Mouse (Mus musculus): ENCODE measurements around the gene Pde4d. TPM values are rescaled to one million over a fixed set of nuclear protein-coding genes. Genes with fewer than 3 reads are reported as not detected.

Pde4d gene
- polyA plus RNA-seq, 1 experiment from 2014 or later = 14.8 TPM

DNA sequence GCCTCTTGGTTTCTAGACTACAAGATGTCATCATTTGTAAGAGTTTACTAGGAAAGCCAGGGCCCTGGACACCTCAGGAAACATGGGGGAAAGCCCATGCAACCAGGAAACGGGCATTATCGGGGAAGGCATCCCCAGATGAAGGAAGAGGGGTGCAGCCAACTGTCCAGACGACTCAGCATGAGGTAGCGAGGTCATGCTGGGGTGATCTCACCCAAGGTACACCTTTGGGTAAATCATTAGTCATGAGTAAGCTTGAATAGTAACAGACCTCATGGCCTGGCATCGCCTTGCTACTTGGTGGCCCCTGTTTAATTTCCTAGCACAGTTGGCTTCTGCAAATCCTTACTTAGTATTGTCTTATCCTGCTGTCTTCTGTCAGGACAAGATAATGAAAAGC, 1105.8 kb downstream of the Pde4d start:
- no peaks in the 10 kb centered on the region for H3K36me3 ChIP-seq (ENCODE audit: control insufficient read depth, insufficient read depth, low read length)
- no peak for ATAC-seq (ENCODE audit: low FRiP score, low TSS enrichment)
- no peaks in the 10 kb centered on the region for H3K27me3 ChIP-seq (ENCODE audit: control insufficient read depth, insufficient read depth, low read length)
- H3K9ac ChIP-seq (ENCODE audit: low read depth, low read length) = no peak overlapping the region
- H3K4me2 ChIP-seq (replicated peaks; ENCODE audit: low read depth, low read length) = no peak overlapping the region
- no peak overlapping the region for H3K27ac ChIP-seq (ENCODE audit: low read depth, low read length)
- 69% methylated on average over 5 of the region's 5 CpGs for whole genome bisulfite sequencing
- H3K4me1 ChIP-seq (ENCODE audit: control insufficient read depth, insufficient read depth, low read length) = no peaks in the 10 kb centered on the region
- no peak overlapping the region for H3K4me3 ChIP-seq (ENCODE audit: low read length)
- H3K9me3 ChIP-seq (ENCODE audit: control insufficient read depth, low read length) = no peaks in the 10 kb centered on the region

DNA sequence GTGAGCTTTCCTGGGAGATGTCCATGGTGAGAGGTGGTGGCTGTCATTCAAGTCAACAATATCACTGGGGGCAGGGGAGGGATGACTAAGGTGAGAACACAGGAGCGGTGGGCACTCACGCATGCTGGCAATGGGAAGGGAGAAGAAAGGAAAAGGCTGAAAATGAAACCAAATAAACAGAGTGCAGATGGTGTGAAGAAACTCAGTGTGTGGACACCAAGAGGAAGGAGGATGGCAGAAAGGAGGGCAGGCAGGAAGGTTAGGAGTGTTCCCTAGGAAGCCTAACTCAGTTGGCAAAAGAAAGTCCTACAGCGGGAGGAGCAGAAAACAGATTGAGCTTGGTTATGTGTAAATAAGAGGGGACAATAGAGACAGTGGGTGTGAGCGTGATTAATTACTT, 1107.1 kb downstream of the Pde4d start:
- H3K36me3 ChIP-seq (ENCODE audit: control insufficient read depth, insufficient read depth, low read length) = no peaks in the 10 kb centered on the region
- no peak overlapping the region for H3K27ac ChIP-seq (ENCODE audit: low read depth, low read length)
- no peaks in the 10 kb centered on the region for H3K4me1 ChIP-seq (ENCODE audit: control insufficient read depth, insufficient read depth, low read length)
- WGBS = 81% methylated on average over 4 of the region's 4 CpGs
- H3K4me3 ChIP-seq (ENCODE audit: low read length) = no peak overlapping the region
- no peaks in the 10 kb centered on the region for H3K27me3 ChIP-seq (ENCODE audit: control insufficient read depth, insufficient read depth, low read length)
- H3K9ac ChIP-seq (ENCODE audit: low read depth, low read length) = no peak overlapping the region
- no peaks in the 10 kb centered on the region for H3K9me3 ChIP-seq (ENCODE audit: control insufficient read depth, low read length)
- no peak overlapping the region for H3K4me2 ChIP-seq (replicated peaks; ENCODE audit: low read depth, low read length)
- no peak for ATAC-seq (ENCODE audit: low FRiP score, low TSS enrichment)

DNA sequence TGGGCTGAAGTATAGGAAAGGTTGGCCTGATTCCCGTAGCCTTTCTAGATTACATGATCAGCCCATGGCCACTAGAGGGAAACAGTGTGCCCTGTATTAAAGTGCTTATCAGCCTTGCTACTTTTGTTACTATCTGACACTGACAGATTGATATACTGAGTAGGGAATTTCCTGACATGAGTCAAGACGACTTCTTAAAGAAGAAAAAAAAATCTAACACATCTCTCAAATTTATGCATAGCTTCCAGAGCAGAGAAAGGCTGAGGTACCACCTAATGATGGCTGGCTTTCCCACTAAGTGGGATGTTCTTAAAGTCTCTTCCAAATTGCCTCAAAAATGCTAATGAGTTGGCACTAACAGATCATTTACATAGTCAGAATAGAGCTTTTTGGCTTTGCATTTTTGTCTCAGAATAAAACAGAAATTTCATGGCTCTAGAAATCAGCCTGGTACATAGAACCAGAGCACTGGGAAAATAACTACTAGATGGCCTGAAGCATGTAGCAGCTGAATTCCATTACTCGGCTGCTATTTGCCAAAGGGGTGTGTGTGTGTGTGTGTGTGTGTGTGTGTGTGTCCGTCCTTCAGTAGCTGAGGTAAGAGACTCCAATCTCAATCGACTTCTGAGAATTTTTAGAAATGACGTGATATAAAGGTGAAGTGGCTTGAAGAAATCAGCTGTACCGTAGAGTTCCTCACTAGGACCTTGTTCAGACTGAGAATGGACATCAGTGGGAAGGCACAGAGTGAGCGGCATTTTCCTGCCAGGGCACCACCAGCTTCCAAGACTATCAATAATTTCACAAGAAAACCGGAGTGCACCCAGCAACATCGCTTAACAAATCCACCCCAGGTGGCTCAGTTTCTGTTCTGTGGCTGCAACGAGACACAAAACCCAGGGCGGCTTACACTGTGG, 1108.9 kb downstream of the Pde4d start:
- peak; percentile 35; the same call in 1 of the 2 replicates for ATAC-seq (ENCODE audit: low FRiP score, low TSS enrichment)
- Histone ChIP-seq H3K9ac (ENCODE audit: low read depth, low read length) (no peak overlapping the region), H3K4me3 (ENCODE audit: low read length) (no peak overlapping the region), H3K27me3 (ENCODE audit: control insufficient read depth, insufficient read depth, low read length) (no peaks in the 10 kb centered on the region), H3K27ac (ENCODE audit: low read depth, low read length) (no peak overlapping the region), H3K9me3 (ENCODE audit: control insufficient read depth, low read length) (no peaks in the 10 kb centered on the region), H3K36me3 (ENCODE audit: control insufficient read depth, insufficient read depth, low read length) (no peaks in the 10 kb centered on the region), H3K4me1 (ENCODE audit: control insufficient read depth, insufficient read depth, low read length) (no peaks in the 10 kb centered on the region), H3K4me2 (replicated peaks; ENCODE audit: low read depth, low read length) (no peak overlapping the region)
- 75% methylated on average over 12 of the region's 12 CpGs for WGBS

DNA sequence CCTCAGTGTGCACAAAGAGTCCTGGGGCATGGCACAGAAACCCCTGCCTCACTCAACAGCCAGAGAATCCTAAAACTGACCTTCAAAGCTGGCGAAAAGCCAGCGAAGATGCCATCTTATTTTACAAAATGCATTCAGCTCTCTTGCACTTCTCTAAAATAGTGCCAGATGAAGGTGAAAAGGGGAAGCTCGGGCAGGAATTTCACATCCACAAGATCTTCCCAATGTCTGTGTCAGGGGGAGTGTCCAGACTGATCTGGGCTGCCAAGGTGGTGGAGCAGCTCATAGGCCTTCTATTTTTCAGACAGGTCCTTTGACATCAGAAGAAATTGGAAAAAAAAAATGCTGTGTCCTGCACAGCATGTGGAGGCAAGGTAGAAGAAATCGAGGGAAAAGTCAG, 1110.5 kb downstream of the Pde4d start:
- WGBS = 84% methylated on average over 4 of the region's 4 CpGs
- no peak overlapping the region for H3K4me2 ChIP-seq (replicated peaks; ENCODE audit: low read depth, low read length)
- no peak for ATAC-seq (ENCODE audit: low FRiP score, low TSS enrichment)

DNA sequence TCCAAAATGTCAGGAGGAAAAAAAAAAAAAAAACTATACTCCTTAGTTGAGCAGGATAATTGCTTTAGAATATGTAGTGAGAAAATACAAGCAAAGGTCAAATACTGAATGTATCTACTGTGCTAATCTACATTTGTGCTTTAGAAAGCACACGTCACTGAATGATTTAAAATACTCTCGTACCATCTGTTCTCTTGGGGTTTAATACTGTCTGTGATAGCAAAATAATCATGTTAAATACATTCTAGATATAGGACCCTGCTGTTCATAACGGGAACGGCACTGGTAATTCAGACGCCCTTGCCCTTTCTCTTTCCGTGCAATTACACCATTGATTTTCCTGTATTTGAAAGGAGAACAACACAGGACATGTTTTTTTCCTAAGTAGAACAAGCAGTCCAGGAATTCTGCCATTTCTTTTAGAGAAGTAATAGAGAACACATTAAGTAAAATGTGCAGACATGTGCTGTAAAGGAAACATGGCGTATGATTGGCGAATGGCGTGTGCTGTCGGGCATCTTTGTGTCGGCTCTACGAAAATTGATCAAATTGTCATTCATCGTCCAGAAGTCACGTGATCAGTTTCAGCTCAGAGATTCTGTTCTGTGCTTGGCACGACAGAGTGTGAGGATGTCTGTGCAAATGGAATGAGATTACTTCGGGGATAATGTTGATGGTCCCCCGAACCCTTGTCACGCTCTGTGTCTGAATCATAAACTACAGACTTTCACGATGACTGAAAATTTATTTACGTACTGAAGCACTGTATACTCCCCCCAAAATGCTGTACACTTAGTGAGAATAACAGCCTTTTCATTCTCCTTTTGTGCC, 1119.1 kb downstream of the Pde4d start:
- Histone ChIP-seq H3K9me3 (ENCODE audit: control insufficient read depth, low read length) (no peaks in the 10 kb centered on the region), H3K4me1 (ENCODE audit: control insufficient read depth, insufficient read depth, low read length) (no peaks in the 10 kb centered on the region), H3K27ac (ENCODE audit: low read depth, low read length) (no peak overlapping the region), H3K27me3 (ENCODE audit: control insufficient read depth, insufficient read depth, low read length) (no peaks in the 10 kb centered on the region), H3K4me3 (ENCODE audit: low read length) (no peak overlapping the region), H3K36me3 (ENCODE audit: control insufficient read depth, insufficient read depth, low read length) (no peaks in the 10 kb centered on the region), H3K4me2 (replicated peaks; ENCODE audit: low read depth, low read length) (no peak overlapping the region), H3K9ac (ENCODE audit: low read depth, low read length) (no peak overlapping the region)
- ATAC-seq (ENCODE audit: low FRiP score, low TSS enrichment) = no peak
- WGBS = 91% methylated on average over 20 of the region's 20 CpGs

More for the DNA sequence above, 1110.5 kb downstream of the Pde4d start:
- H3K36me3 ChIP-seq (ENCODE audit: control insufficient read depth, insufficient read depth, low read length) = no peaks in the 10 kb centered on the region
- no peaks in the 10 kb centered on the region for H3K4me1 ChIP-seq (ENCODE audit: control insufficient read depth, insufficient read depth, low read length)
- H3K9me3 ChIP-seq (ENCODE audit: control insufficient read depth, low read length) = no peaks in the 10 kb centered on the region
- H3K27me3 ChIP-seq (ENCODE audit: control insufficient read depth, insufficient read depth, low read length) = no peaks in the 10 kb centered on the region
- H3K4me3 ChIP-seq (ENCODE audit: low read length) = no peak overlapping the region
- H3K27ac ChIP-seq (ENCODE audit: low read depth, low read length) = no peak overlapping the region
- H3K9ac ChIP-seq (ENCODE audit: low read depth, low read length) = no peak overlapping the region

DNA sequence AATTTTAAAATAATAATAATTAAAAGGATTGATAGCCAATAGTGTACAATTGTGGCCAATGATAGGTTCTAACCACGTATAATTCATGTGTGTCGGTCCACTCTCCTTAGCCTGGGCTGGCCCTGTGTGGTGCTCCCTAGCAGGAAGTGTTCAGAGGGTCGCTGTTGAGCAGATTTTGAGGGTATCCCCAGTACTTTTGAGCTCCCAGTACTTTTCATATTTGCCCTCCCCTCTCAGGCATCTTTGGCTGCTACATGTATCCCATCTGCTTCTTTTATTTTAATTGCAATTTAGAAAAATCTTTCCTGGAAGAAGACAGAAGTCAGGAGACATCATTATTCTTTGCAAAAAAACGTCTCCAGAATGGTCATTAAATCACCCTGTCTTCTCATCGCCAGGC, 1119.7 kb downstream of the Pde4d start:
- Histone ChIP-seq H3K4me3 (ENCODE audit: low read length) (no peak overlapping the region), H3K9ac (ENCODE audit: low read depth, low read length) (no peak overlapping the region), H3K4me1 (ENCODE audit: control insufficient read depth, insufficient read depth, low read length) (no peaks in the 10 kb centered on the region), H3K4me2 (replicated peaks; ENCODE audit: low read depth, low read length) (no peak overlapping the region), H3K36me3 (ENCODE audit: control insufficient read depth, insufficient read depth, low read length) (no peaks in the 10 kb centered on the region), H3K9me3 (ENCODE audit: control insufficient read depth, low read length) (no peaks in the 10 kb centered on the region), H3K27ac (ENCODE audit: low read depth, low read length) (no peak overlapping the region), H3K27me3 (ENCODE audit: control insufficient read depth, insufficient read depth, low read length) (no peaks in the 10 kb centered on the region)
- ATAC-seq (ENCODE audit: low FRiP score, low TSS enrichment) = no peak
- 69% methylated on average over 5 of the region's 5 CpGs for whole genome bisulfite sequencing

DNA sequence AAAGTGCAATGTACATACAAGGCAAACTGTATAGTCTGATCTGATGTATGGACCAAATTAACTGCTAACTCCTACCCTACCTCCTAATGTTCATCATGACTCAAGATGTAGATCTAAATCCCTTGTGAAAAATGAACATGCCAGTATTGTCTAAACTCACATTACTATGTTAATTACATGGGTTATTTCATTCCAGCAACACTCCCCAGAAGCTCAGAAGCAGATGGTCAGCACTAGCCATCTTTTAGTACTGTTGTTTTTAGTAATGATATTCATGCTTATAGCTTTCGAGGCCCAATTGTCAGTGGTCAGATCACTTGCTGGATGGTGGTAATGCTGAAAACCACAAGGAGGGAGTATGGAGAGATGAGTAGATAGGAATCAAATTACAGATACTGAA, 1127.0 kb downstream of the Pde4d start:
- Histone ChIP-seq H3K27ac (ENCODE audit: low read depth, low read length) (no peak overlapping the region), H3K9me3 (ENCODE audit: control insufficient read depth, low read length) (no peaks in the 10 kb centered on the region), H3K4me3 (ENCODE audit: low read length) (no peak overlapping the region), H3K9ac (ENCODE audit: low read depth, low read length) (no peak overlapping the region), H3K4me2 (replicated peaks; ENCODE audit: low read depth, low read length) (no peak overlapping the region), H3K36me3 (ENCODE audit: control insufficient read depth, insufficient read depth, low read length) (no peaks in the 10 kb centered on the region), H3K4me1 (ENCODE audit: control insufficient read depth, insufficient read depth, low read length) (no peaks in the 10 kb centered on the region), H3K27me3 (ENCODE audit: control insufficient read depth, insufficient read depth, low read length) (no peaks in the 10 kb centered on the region)
- WGBS = 73% methylated on average over 1 of the region's 1 CpGs
- ATAC-seq (ENCODE audit: low FRiP score, low TSS enrichment) = no peak

DNA sequence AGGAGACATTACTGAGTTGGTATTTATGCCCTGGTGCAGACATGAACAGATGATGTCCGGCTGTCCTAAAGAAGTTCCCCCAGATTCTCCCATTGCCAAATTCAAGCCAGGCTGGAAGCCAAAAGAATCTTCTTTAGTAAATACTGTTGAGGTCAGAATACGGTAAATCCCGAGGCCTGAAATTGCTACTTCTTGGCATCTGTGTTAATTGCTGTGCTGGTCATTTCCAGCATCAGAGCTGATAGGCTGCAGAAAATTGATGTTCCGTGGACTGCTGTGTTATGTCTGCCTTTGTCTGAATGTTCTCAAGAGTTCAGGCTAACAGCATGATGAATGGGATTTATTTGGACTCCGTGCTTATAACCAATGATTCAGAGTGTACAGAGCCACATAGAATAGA, 1127.7 kb downstream of the Pde4d start:
- H3K4me1 ChIP-seq (ENCODE audit: control insufficient read depth, insufficient read depth, low read length) = no peaks in the 10 kb centered on the region
- H3K36me3 ChIP-seq (ENCODE audit: control insufficient read depth, insufficient read depth, low read length) = no peaks in the 10 kb centered on the region
- H3K9ac ChIP-seq (ENCODE audit: low read depth, low read length) = no peak overlapping the region
- H3K27me3 ChIP-seq (ENCODE audit: control insufficient read depth, insufficient read depth, low read length) = no peaks in the 10 kb centered on the region
- ATAC-seq (ENCODE audit: low FRiP score, low TSS enrichment) = no peak
- no peak overlapping the region for H3K27ac ChIP-seq (ENCODE audit: low read depth, low read length)
- H3K9me3 ChIP-seq (ENCODE audit: control insufficient read depth, low read length) = no peaks in the 10 kb centered on the region
- 64% methylated on average over 5 of the region's 5 CpGs for WGBS
- no peak overlapping the region for H3K4me2 ChIP-seq (replicated peaks; ENCODE audit: low read depth, low read length)
- no peak overlapping the region for H3K4me3 ChIP-seq (ENCODE audit: low read length)

DNA sequence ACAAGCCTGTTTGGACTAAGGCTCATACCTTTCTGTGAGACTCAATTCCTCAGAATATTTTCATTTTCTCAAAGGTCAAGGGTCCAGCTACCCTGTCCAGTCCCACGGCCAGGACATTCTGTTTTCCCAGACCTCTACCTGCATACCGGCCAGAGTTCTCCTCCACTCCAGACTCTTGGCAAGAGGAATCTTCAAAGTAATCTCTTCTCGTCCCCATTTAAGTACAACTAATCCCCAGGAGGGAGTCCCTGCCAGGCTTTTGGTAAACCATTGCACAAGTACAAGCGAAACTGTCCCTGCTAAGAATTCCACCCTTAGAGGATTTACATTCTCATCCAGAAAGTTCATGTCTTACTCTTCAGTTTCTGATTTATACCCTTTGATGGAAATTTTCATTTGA, 1128.2 kb downstream of the Pde4d start:
- no peak overlapping the region for H3K9ac ChIP-seq (ENCODE audit: low read depth, low read length)
- no peak overlapping the region for H3K4me2 ChIP-seq (replicated peaks; ENCODE audit: low read depth, low read length)
- no peak for ATAC-seq (ENCODE audit: low FRiP score, low TSS enrichment)

More for the DNA sequence above, 1128.2 kb downstream of the Pde4d start:
- Histone ChIP-seq H3K4me1 (ENCODE audit: control insufficient read depth, insufficient read depth, low read length) (no peaks in the 10 kb centered on the region), H3K27me3 (ENCODE audit: control insufficient read depth, insufficient read depth, low read length) (no peaks in the 10 kb centered on the region), H3K27ac (ENCODE audit: low read depth, low read length) (no peak overlapping the region), H3K4me3 (ENCODE audit: low read length) (no peak overlapping the region), H3K9me3 (ENCODE audit: control insufficient read depth, low read length) (no peaks in the 10 kb centered on the region), H3K36me3 (ENCODE audit: control insufficient read depth, insufficient read depth, low read length) (no peaks in the 10 kb centered on the region)
- WGBS = 71% methylated on average over 4 of the region's 4 CpGs

Measured in kidney, embryonic 14.5 days (tissue).